Mouse (Mus musculus) spleen, adult 2 months (tissue): ENCODE measurements around the gene Notch2.

Experiments
- CTCF ChIP-seq: fragments of 200-500 bp; IDR thresholded peaks from 2 replicates; pipeline ENCODE4 v1.5.1; 2011; ENCODE audit warnings: mild to moderate bottlenecking, inconsistent platforms; ENCODE audit not compliant: insufficient read depth, insufficient read length, insufficient replicate concordance; ENCODE audit errors: extremely low read depth
- POLR2A ChIP-seq: fragments of 200-500 bp; IDR thresholded peaks from 2 replicates; pipeline ENCODE4 v1.6.1; 2011; ENCODE audit warnings: low read depth, low read length, inconsistent platforms

DNA sequence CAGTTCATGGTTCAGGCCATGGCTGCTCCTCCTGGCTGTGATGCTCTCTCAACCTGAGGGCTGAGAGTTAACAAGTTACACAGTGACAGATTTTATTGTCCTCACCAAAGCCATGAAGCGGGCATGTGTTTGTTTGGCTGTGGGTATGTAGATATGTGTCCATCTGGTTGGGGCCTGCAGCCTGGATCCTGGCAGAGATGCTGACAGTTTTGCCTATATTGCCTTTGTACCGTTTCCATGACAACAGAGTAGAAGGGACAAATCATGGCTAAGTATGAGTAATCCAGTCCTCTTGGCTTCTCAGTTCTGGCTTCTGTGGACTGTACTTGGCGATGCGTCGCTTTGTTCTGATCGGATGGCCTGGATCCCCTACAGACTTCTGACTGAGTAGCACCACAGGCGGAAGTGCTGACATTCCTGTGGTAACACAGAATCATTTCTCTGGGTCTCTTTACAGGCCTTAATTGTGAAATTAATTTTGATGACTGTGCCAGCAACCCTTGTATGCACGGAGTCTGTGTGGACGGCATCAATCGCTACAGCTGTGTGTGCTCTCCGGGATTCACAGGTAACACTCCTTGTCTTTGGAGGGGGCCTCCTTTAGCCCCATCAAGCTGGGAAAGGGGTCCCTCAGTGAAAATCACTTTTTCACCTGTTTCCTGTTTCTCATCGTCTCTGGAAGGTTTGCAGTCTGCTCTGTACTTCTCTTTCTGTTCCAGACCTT, 93.4 kb downstream of the Notch2 start:
- TF ChIP-seq CTCF (no peak), POLR2A (no peak)
